In genomic region chr13:63701199-63702175, GRCm38 (mm10) we compare ENCODE assay signal across 10 mouse cellular contexts.
A peak's percentile ranks its signal among the peaks of the same experiment; 100 is the strongest.
DNase-seq lines count a peak whose midpoint lies in the region; ATAC-seq and TF ChIP-seq lines count a peak whose summit lies in the region.
"Had no signal": no experiment of that assay in that cellular context is flagged by ENCODE, and none has a peak within 500 bp of the region (broad histone marks: within the 10 kb centered on the region; RNA-seq: fewer than 3 reads in every experiment).

No protein-coding gene starts in this region.

- peak; percentile 49 for DNase-seq in kidney, postnatal 0 days (ENCODE audit: low spot score)
- DNase-seq in kidney, adult 9 months = no peak
- no peak for DNase-seq in limb, embryonic 10.5 days (ENCODE audit: low spot score)
- DNase-seq in layer of hippocampus, adult 9-11 months = no peak
- no peak for DNase-seq in gastrocnemius, postnatal 14 days
- no peak for DNase-seq in adrenal gland, postnatal 10 days
- DNase-seq: kidney, postnatal 14 days; midbrain, embryonic 14.5 days had no signal

- no peak for TF ChIP-seq CTCF in kidney, postnatal 0 days (IDR thresholded peaks at IDR 0.05; ENCODE audit: low read depth)

- 34% methylated on average over 9 of the region's 9 CpGs for WGBS in kidney, postnatal 0 days
- WGBS in limb, embryonic 10.5 days = 43% methylated on average over 9 of the region's 9 CpGs
- WGBS in neural tube, embryonic 15.5 days = 31% methylated on average over 9 of the region's 9 CpGs

- H3K4me2 ChIP-seq in kidney, postnatal 0 days (ENCODE audit: low read length) = no peak overlapping the region
- H3K4me2 ChIP-seq in neural tube, embryonic 15.5 days = no peak overlapping the region

- no peak overlapping the region for H3K9ac ChIP-seq in kidney, postnatal 0 days (ENCODE audit: low read depth, low read length)
- no peak overlapping the region for H3K9ac ChIP-seq in neural tube, embryonic 15.5 days (replicated peaks)

- 0 out of 2 replicates have a peak, but pooled peaks have one; percentile 25 for ATAC-seq in kidney, postnatal 0 days (replicated peaks; ENCODE audit: low FRiP score, low read depth)
- ATAC-seq in neural tube, embryonic 15.5 days (ENCODE audit: low FRiP score) = peak; percentile 55; the same call in 1 of the 2 replicates

- no peaks in the 10 kb centered on the region for H3K27me3 ChIP-seq in kidney, postnatal 0 days (ENCODE audit: insufficient read depth, low read length)
- H3K27me3 ChIP-seq in limb, embryonic 10.5 days (ENCODE audit: low read depth, poor library complexity, severe bottlenecking) = 0 out of 2 replicates have a peak, but pooled peaks cover 4% of the 10 kb centered on the region
- H3K27me3 ChIP-seq in neural tube, embryonic 15.5 days (replicated peaks) = no peaks in the 10 kb centered on the region

- H3K9me3 ChIP-seq in kidney, postnatal 0 days (replicated peaks; ENCODE audit: low read length) = no peaks in the 10 kb centered on the region
- H3K9me3 ChIP-seq in limb, embryonic 10.5 days (replicated peaks) = no peaks in the 10 kb centered on the region
- no peaks in the 10 kb centered on the region for H3K9me3 ChIP-seq in neural tube, embryonic 15.5 days (replicated peaks)

- H3K4me3 ChIP-seq in kidney, postnatal 0 days (replicated peaks; ENCODE audit: low read depth, low read length) = no peak overlapping the region
- H3K4me3 ChIP-seq in brown adipose tissue, adult 24 weeks (ENCODE audit: insufficient read depth, low read depth, low read length) = no peak overlapping the region
- no peak overlapping the region for H3K4me3 ChIP-seq in limb, embryonic 10.5 days
- H3K4me3 ChIP-seq in neural tube, embryonic 15.5 days (replicated peaks) = no peak overlapping the region

- H3K36me3 ChIP-seq in kidney, postnatal 0 days (ENCODE audit: insufficient read depth, low read length) = no peaks in the 10 kb centered on the region
- no peaks in the 10 kb centered on the region for H3K36me3 ChIP-seq in limb, embryonic 10.5 days
- no peaks in the 10 kb centered on the region for H3K36me3 ChIP-seq in neural tube, embryonic 15.5 days

- intact Hi-C loops in gastrocnemius, postnatal 14 days (cut with DNase I; ENCODE audit: low total_unique reads) = loop anchor here (10.0 kb wide), 1 partner anchor 333 kb away; no protein-coding TSS in a partner anchor

- H3K27ac ChIP-seq in kidney, postnatal 0 days = peak overlapping the region; percentile 6; the same call in 1 of the 2 replicates
- H3K27ac ChIP-seq in brown adipose tissue, adult 24 weeks (replicated peaks; ENCODE audit: low read depth, low read length) = peak overlapping the region; percentile 56; the same call in 1 of the 2 replicates
- peak overlapping the region; percentile 73 for H3K27ac ChIP-seq in limb, embryonic 10.5 days
- peak overlapping the region; percentile 58 for H3K27ac ChIP-seq in neural tube, embryonic 15.5 days (replicated peaks)

- H3K4me1 ChIP-seq in kidney, postnatal 0 days (replicated peaks; ENCODE audit: insufficient read depth, low read length) = no peaks in the 10 kb centered on the region
- H3K4me1 ChIP-seq in brown adipose tissue, adult 24 weeks (ENCODE audit: control insufficient read depth, insufficient read depth, insufficient read length, low read length) = no peaks in the 10 kb centered on the region
- H3K4me1 ChIP-seq in limb, embryonic 10.5 days = peaks cover 27% of the 10 kb centered on the region
- peaks cover 10% of the 10 kb centered on the region for H3K4me1 ChIP-seq in neural tube, embryonic 15.5 days

Comparison
In these comparisons a context has a peak if more than half of its experiments do, and no peak if none do; other contexts are left out.
1. H3K27ac ChIP-seq: peak in every context shown above with its lines; median percentile 73 in limb, embryonic 10.5 days; 58 in neural tube, embryonic 15.5 days; 56 in brown adipose tissue, adult 24 weeks; 6 in kidney, postnatal 0 days.